Mouse (Mus musculus) kidney, adult 2 months (tissue): ENCODE data around the gene Sycp2l.

Source experiments
- CTCF ChIP-seq: fragments of 200-500 bp; conservative IDR thresholded peaks from 2 replicates; pipeline ENCODE4 v1.5.1; 2011; ENCODE audit warnings: low read depth, mild to moderate bottlenecking, control low read depth, low read length, moderate library complexity, mixed read lengths; ENCODE audit not compliant: insufficient read depth, insufficient read length
- POLR2A ChIP-seq: fragments of 200-500 bp; IDR thresholded peaks from one replicate; pipeline ENCODE4 v1.6.1; 2011; ENCODE audit warnings: low read depth, low read length, control low read depth

DNA sequence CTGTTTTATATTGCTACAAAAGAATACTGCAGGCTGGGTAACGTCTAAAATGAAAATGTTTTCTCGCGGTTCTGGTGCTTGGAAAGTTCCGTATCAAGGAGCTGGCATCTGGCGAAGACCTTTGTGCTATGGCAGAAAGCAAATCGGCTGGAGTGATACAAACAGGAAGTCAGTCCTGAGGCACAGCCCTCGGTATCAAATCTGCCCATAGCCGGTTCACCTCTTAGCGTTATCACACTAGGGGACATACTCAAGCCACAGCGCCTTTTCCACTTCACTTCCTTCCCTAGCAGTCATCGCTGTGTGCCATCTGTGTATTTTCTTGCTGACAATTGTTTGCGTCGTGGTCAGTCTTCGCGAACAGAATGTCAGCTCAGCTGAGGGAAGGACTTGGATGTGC is 15.8 kb upstream of the Sycp2l start:
- no peak for TF ChIP-seq CTCF
- no peak for TF ChIP-seq POLR2A
